Mouse (Mus musculus): ENCODE measurements around the gene Kbtbd3.

DNA sequence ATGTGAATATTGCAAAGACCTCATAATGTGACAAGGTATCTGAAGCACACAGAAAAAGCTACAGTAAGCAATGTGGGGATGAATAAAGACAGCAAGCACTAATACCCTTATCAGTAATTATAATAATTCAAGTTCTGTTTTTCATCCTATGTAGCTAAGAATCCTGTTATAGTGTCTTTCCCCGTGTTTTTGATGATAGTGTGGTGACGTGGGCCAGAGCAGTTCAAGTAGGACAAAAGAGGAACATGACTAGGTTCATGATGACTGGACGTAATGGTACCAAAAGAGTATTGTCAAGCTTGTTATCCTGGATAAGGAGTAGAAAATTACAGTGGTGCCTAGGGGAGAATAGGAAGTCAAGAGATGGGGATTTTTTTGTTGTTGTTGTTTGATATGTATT is 1.1 kb downstream of the Kbtbd3 start:
- TF ChIP-seq CTCF (IDR thresholded peaks at IDR 0.05; ENCODE audit: low read depth, low read length) (no peak), GATA1 (IDR thresholded peaks at IDR 0.05; ENCODE audit: borderline replicate concordance, low read length) (no peak), GATA2 (IDR thresholded peaks at IDR 0.05; ENCODE audit: borderline replicate concordance, low read depth, low read length) (no peak), TAL1 (conservative IDR thresholded peaks at IDR 0.05; ENCODE audit: low read depth, low read length) (no peak)
